21 mouse cellular contexts compared by ENCODE assay signal in genomic region chr16:95487606-95488351, GRCm38 (mm10).
DNase-seq lines count a peak whose midpoint lies in the region; TF ChIP-seq lines count a peak whose summit lies in the region.
"Had no signal": no experiment of that assay in that cellular context is flagged by ENCODE, and none has a peak within 500 bp of the region (broad histone marks: within the 10 kb centered on the region; RNA-seq: fewer than 3 reads in every experiment).

No protein-coding gene starts in this region.

- H3K9ac ChIP-seq in MEL (ENCODE audit: control insufficient read depth, low read depth, low read length, poor library complexity, severe bottlenecking), result peak overlapping the region; percentile 28; the same call in 1 of the 2 replicates
- H3K9ac ChIP-seq: embryonic facial prominence, embryonic 15.5 days; heart, embryonic 13.5 days; hindbrain, embryonic 12.5 days had no signal

- no peak for TF ChIP-seq CTCF in MEL (IDR thresholded peaks at IDR 0.05 in 2 of 3, conservative IDR thresholded peaks at IDR 0.05 in 1 of 3; ENCODE audit: control insufficient read depth in 1 of 3, insufficient read depth in 1 of 3, low read depth in 2 of 3, low read length in 3 of 3, poor library complexity in 1 of 3, severe bottlenecking in 1 of 3)

- H3K36me3 ChIP-seq in MEL (ENCODE audit: control insufficient read depth in 1 of 2, insufficient read depth in 2 of 2, low read length in 2 of 2), result peaks cover 0 to 12% of the 10 kb centered on the region in 2 experiments; a peak in 2 of 4 replicates
- H3K36me3 ChIP-seq: embryonic facial prominence, embryonic 15.5 days; forebrain, embryonic 10.5 days; heart, embryonic 13.5 days; hindbrain, embryonic 12.5 days had no signal

- DNase-seq in heart, adult 11 months, result peak; percentile 43
- DNase-seq in heart, postnatal 25 days (ENCODE audit: low spot score), result no peak
- peak; percentile 2 for DNase-seq in lung, postnatal 36 days
- no peak for DNase-seq in lung, adult 18-20 months
- peak; percentile 72 for DNase-seq in MEL (ENCODE audit: low read depth, low spot score)
- peak; percentile 47 for DNase-seq in yolk sac, embryonic 10.5 days (ENCODE audit: low spot score)
- no peak for DNase-seq in left cerebral cortex, adult 11 months (ENCODE audit: low spot score)
- DNase-seq: adrenal gland, adult 8-10 months; adrenal gland, postnatal 36 days; cerebellum, adult 8-10 months; cerebellum, postnatal 14 days; embryo, embryonic 11 days; gastrocnemius, adult 2 months; gastrocnemius, postnatal 25 days; heart, postnatal 4 days had no signal

- TF ChIP-seq EP300 in MEL (IDR thresholded peaks at IDR 0.05; ENCODE audit: low read depth in 1 of 2, low read length in 2 of 2), result peak; percentile 37 to 81; a peak in 3 of 4 replicates

- no peaks in the 10 kb centered on the region for H3K27me3 ChIP-seq in MEL (ENCODE audit: control insufficient read depth in 1 of 2, insufficient read depth in 2 of 2, low read length in 2 of 2)
- H3K27me3 ChIP-seq: CH12.LX; embryonic facial prominence, embryonic 15.5 days; heart, embryonic 13.5 days; hindbrain, embryonic 12.5 days had no signal

- no peaks in the 10 kb centered on the region for H3K79me2 ChIP-seq in MEL (ENCODE audit: control insufficient read depth, insufficient read depth, low read length, poor library complexity)

- intact Hi-C loops in heart, postnatal 25 days (cut with DNase I), result no loop called here

- peak overlapping the region; percentile 14 to 66 for H3K4me3 ChIP-seq in MEL (ENCODE audit: control insufficient read depth in 1 of 2, insufficient read depth in 1 of 2, low read depth in 2 of 2, low read length in 2 of 2)
- H3K4me3 ChIP-seq: embryonic facial prominence, embryonic 15.5 days; erythroblast, embryonic 14.5 days; forebrain, embryonic 10.5 days; gastrocnemius, adult 2 months; heart, embryonic 13.5 days; hindbrain, embryonic 12.5 days had no signal

- TF ChIP-seq POLR2A in MEL (IDR thresholded peaks at IDR 0.05; ENCODE audit: control insufficient read depth in 1 of 2, insufficient read depth in 1 of 2, low read depth in 1 of 2, low read length in 2 of 2, poor library complexity in 1 of 2), result no peak

- peak overlapping the region; percentile 80 for H3K27ac ChIP-seq in MEL (ENCODE audit: control insufficient read depth, low read depth, low read length)
- H3K27ac ChIP-seq: embryonic facial prominence, embryonic 15.5 days; forebrain, embryonic 10.5 days; gastrocnemius, adult 2 months; heart, embryonic 13.5 days; hindbrain, embryonic 12.5 days had no signal

- H3K4me1 ChIP-seq in MEL (ENCODE audit: control insufficient read depth in 1 of 2, insufficient read depth in 2 of 2, low read length in 2 of 2), result peaks cover 15 to 23% of the 10 kb centered on the region in 2 experiments
- H3K4me1 ChIP-seq: forebrain, embryonic 10.5 days; heart, embryonic 13.5 days had no signal

- no peak for TF ChIP-seq RAD21 in MEL (IDR thresholded peaks at IDR 0.05; ENCODE audit: low read depth, low read length)

- no peaks in the 10 kb centered on the region for H3K9me3 ChIP-seq in MEL (replicated peaks; ENCODE audit: insufficient read depth, low read length)
- H3K9me3 ChIP-seq: embryonic facial prominence, embryonic 15.5 days; forebrain, embryonic 10.5 days; heart, embryonic 13.5 days; hindbrain, embryonic 12.5 days had no signal

TF ChIP-seq in MEL, 35 proteins besides CTCF, POLR2A, EP300 and RAD21:
- TF ChIP-seq MEF2A (IDR thresholded peaks at IDR 0.05; ENCODE audit: extremely low read depth, insufficient replicate concordance, low read depth, low read length, poor library complexity, severe bottlenecking) (no peak), GATA1 (IDR thresholded peaks at IDR 0.05; ENCODE audit: low read depth, low read length) (peak; percentile 56; the same call in 1 of the 2 replicates), ZMIZ1 (IDR thresholded peaks at IDR 0.05; ENCODE audit: low read depth, low read length) (no peak), MXI1 (IDR thresholded peaks at IDR 0.05; ENCODE audit: low read depth, low read length) (no peak), SMC3 (IDR thresholded peaks at IDR 0.05; ENCODE audit: low read depth, low read length) (no peak; the same call in 1 of the 2 replicates), ETS1 (IDR thresholded peaks at IDR 0.05; ENCODE audit: low read depth, low read length) (peak; percentile 44; the same call in 1 of the 2 replicates), TCF12 (IDR thresholded peaks at IDR 0.05; ENCODE audit: low read depth, low read length) (peak; percentile 78), ZKSCAN1 (IDR thresholded peaks at IDR 0.05; ENCODE audit: low read depth, low read length) (no peak), MAFK (IDR thresholded peaks at IDR 0.05; ENCODE audit: borderline replicate concordance, low read depth, low read length) (no peak), KAT2A (conservative IDR thresholded peaks at IDR 0.05; ENCODE audit: low read depth, low read length) (0 out of 2 replicates have a peak, but pooled peaks have one; percentile 21), GABPA (IDR thresholded peaks at IDR 0.05; ENCODE audit: low read depth, low read length) (peak; percentile 56; the same call in 1 of the 2 replicates), MYB (IDR thresholded peaks at IDR 0.05; ENCODE audit: low read depth, low read length) (peak; percentile 44; the same call in 1 of the 2 replicates), TBP (IDR thresholded peaks at IDR 0.05; ENCODE audit: low read depth, low read length) (peak; percentile 53; the same call in 1 of the 2 replicates), UBTF (IDR thresholded peaks at IDR 0.05; ENCODE audit: borderline replicate concordance, insufficient read depth, low read depth, low read length) (no peak), ELF1 (IDR thresholded peaks at IDR 0.05; ENCODE audit: low read depth, low read length) (no peak), USF1 (IDR thresholded peaks at IDR 0.05; ENCODE audit: low read depth, low read length) (no peak), POLR2AphosphoS2 (IDR thresholded peaks at IDR 0.05; ENCODE audit: low read length) (no peak), MYC (IDR thresholded peaks at IDR 0.05; ENCODE audit: low read depth, low read length) (no peak), TAL1 (IDR thresholded peaks at IDR 0.05; ENCODE audit: low read length) (no peak), NRF1 (IDR thresholded peaks at IDR 0.05; ENCODE audit: insufficient read depth, low read depth, low read length, poor library complexity, severe bottlenecking) (no peak), USF2 (IDR thresholded peaks at IDR 0.05; ENCODE audit: borderline replicate concordance in 1 of 2, insufficient read depth in 1 of 2, low read depth in 1 of 2, low read length in 2 of 2) (no peak), MAX (IDR thresholded peaks at IDR 0.05; ENCODE audit: low read length) (peak; percentile 61), NELFE (IDR thresholded peaks at IDR 0.05; ENCODE audit: low read depth, low read length) (no peak), HCFC1 (IDR thresholded peaks at IDR 0.05; ENCODE audit: low read depth, low read length) (peak; percentile 58; the same call in 1 of the 2 replicates), ZC3H11A (IDR thresholded peaks at IDR 0.05; ENCODE audit: low read depth, low read length) (no peak), RCOR1 (IDR thresholded peaks at IDR 0.05; ENCODE audit: low read depth, low read length) (peak; percentile 56), CHD1 (IDR thresholded peaks at IDR 0.05; ENCODE audit: low read depth, low read length) (no peak), E2F4 (IDR thresholded peaks at IDR 0.05; ENCODE audit: borderline replicate concordance, low read depth, low read length) (no peak), JUND (IDR thresholded peaks at IDR 0.05; ENCODE audit: low read depth, low read length) (no peak), POLR2AphosphoS5 (IDR thresholded peaks at IDR 0.05; ENCODE audit: borderline replicate concordance, low read depth, low read length) (no peak), BHLHE40 (IDR thresholded peaks at IDR 0.05; ENCODE audit: borderline replicate concordance, low read depth, low read length) (peak; percentile 9; the same call in 1 of the 2 replicates), ZNF384 (IDR thresholded peaks at IDR 0.05; ENCODE audit: low read depth, low read length) (no peak), CHD2 (IDR thresholded peaks at IDR 0.05; ENCODE audit: low read length) (no peak), SIN3A (IDR thresholded peaks at IDR 0.05; ENCODE audit: low read length) (no peak; the same call in 1 of the 2 replicates), MAZ (IDR thresholded peaks at IDR 0.05; ENCODE audit: low read depth, low read length) (no peak; the same call in 1 of the 2 replicates)

Comparison
In these comparisons a context has a peak if more than half of its experiments do, and no peak if none do; other contexts are left out.
1. DNase-seq: peak in heart, adult 11 months (single experiment), lung, postnatal 36 days (single experiment), MEL (single experiment) and yolk sac, embryonic 10.5 days (single experiment); none in heart, postnatal 25 days (single experiment), lung, adult 18-20 months (0 of 2) and left cerebral cortex, adult 11 months (single experiment).